Mouse (Mus musculus) embryonic facial prominence, embryonic 15.5 days (tissue): ENCODE results near the gene Phldb2. TPM values are rescaled to one million over a fixed set of nuclear protein-coding genes. Genes with fewer than 3 reads are reported as not detected.

Experiments used
- ATAC-seq: fragments of 200-750 bp; cut with Nextera tagmentation; 2 replicates; pipeline ENCODE4 v1.8.0; 2017; ENCODE audit warnings: low read depth, moderate TSS enrichment; ENCODE audit not compliant: insufficient number of reproducible peaks, low FRiP score, low TSS enrichment
- H3K27ac ChIP-seq: fragments of 300-500 bp; sonication (generic); replicated peaks from 2 replicates; pipeline ENCODE4 v1.5.1; 2015; ENCODE audit warnings: mild to moderate bottlenecking, inconsistent platforms
- H3K27me3 ChIP-seq: fragments of 300-500 bp; sonication (generic); 2 replicates; pipeline ENCODE4 v1.6.1; 2015; ENCODE audit warnings: inconsistent platforms
- H3K36me3 ChIP-seq: fragments of 300-500 bp; sonication (generic); 2 replicates; pipeline ENCODE4 v1.6.1; 2015; ENCODE audit warnings: mild to moderate bottlenecking, inconsistent platforms
- H3K4me1 ChIP-seq: fragments of 300-500 bp; sonication (generic); 2 replicates; pipeline ENCODE4 v1.6.1; 2015; ENCODE audit warnings: inconsistent platforms
- H3K4me2 ChIP-seq: fragments of 300-500 bp; sonication (generic); replicated peaks from 2 replicates; pipeline ENCODE4 v1.6.1; 2015; ENCODE audit warnings: mild to moderate bottlenecking, inconsistent platforms
- H3K4me3 ChIP-seq: fragments of 300-500 bp; sonication (generic); replicated peaks from 2 replicates; pipeline ENCODE4 v1.5.1; 2015; ENCODE audit warnings: mild to moderate bottlenecking, inconsistent platforms
- H3K9ac ChIP-seq: fragments of 300-500 bp; sonication (generic); 2 replicates; pipeline ENCODE4 v1.6.1; 2015; ENCODE audit warnings: inconsistent platforms
- H3K9me3 ChIP-seq: fragments of 300-500 bp; sonication (generic); replicated peaks from 2 replicates; pipeline ENCODE4 v1.6.1; 2016; ENCODE audit warnings: inconsistent platforms
- WGBS: fragments of 180-500 bp; shearing (Covaris S2); methylation state at CpG from one replicate; pipeline ENCODE4 v1.1.7; 2015; 5-methylcytosine and 5-hydroxymethylcytosine counted together
- polyA plus RNA-seq: library from polyadenylated mRNA; unstranded; fragments of >200 nt; fragmentation: Nextera tagmentation; extraction: Ambion mirVana; gene quantifications from 2 replicates; pipeline ENCODE4 v1.2.1, GENCODE M21; 2015

Phldb2 gene
- polyA plus RNA-seq, 1 experiment from 2014 or later = 42.1 TPM

GRCm38 (mm10) chr16:45945649-45946048, 7.7 kb downstream of the Phldb2 start:
- Histone ChIP-seq H3K36me3 (no peaks in the 10 kb centered on the region), H3K4me1 (no peaks in the 10 kb centered on the region), H3K4me2 (no peak overlapping the region), H3K4me3 (no peak overlapping the region), H3K27ac (no peak overlapping the region), H3K27me3 (no peaks in the 10 kb centered on the region), H3K9me3 (no peaks in the 10 kb centered on the region), H3K9ac (no peak overlapping the region)
- ATAC-seq = no peak
- 80% methylated on average over 5 of the region's 5 CpGs for WGBS

DNA sequence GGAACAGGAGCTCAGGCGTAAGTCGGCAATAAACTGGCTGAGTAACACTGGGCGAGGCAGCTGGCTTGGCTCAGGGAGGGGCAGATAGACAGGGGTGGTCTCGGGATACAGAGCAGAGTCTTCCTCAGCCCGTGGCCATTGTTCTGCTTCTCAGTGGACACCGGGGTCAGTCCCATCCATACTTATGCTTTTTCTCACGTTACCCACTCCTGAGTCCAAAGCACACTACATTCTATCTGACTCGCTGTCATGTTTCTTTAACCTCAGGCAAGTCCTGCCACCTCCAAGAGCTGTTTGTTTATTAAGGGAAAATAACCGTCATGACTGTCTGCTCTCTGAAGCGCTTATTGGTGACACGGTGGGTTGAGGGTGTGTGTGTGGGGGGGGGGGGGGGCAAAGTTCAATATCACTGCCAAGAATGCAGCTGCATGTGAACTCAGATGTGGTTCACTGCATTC, 8.2 kb downstream of the Phldb2 start:
- no peak for ATAC-seq
- 62% methylated on average over 11 of the region's 11 CpGs for WGBS
- H3K4me1 ChIP-seq = no peaks in the 10 kb centered on the region

DNA sequence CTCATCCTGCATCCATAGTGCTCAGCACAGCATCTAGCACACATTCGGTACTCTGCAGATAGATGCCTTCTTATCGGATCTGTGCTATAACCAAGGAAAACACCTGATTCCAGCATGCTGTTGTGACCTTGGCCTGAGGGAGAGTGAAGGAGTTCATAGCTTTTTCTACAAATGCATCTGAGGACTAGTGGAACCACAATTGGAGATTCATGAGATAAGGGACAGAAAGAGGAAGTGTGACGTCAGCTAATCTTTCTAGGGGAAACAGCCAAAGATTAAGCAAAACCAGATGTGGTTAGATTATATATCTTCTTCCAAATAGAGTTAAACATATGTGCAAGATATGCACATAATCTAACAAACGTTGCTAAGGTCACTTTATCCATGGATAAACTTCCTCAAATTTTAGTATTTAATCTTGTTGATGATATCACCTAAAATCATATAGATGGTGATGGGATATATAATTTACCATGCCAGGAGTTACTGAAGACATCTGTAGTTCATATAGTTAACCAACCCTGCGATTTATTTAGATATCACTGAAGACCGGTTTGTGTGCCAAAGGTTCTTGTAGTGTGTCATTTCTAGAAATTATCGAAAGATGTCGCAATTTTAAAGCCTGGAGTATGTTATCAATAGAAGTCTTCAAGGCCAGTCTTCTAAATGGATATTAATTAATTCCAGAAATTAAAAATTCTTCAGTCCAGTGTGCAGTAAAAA, 11.1 kb downstream of the Phldb2 start:
- H3K4me2 ChIP-seq = no peak overlapping the region
- H3K27me3 ChIP-seq = no peaks in the 10 kb centered on the region
- no peak overlapping the region for H3K27ac ChIP-seq
- H3K36me3 ChIP-seq = no peaks in the 10 kb centered on the region
- no peak overlapping the region for H3K9ac ChIP-seq
- no peak for ATAC-seq
- H3K4me3 ChIP-seq = no peak overlapping the region
- H3K4me1 ChIP-seq = no peaks in the 10 kb centered on the region
- no peaks in the 10 kb centered on the region for H3K9me3 ChIP-seq
- 56% methylated on average over 8 of the region's 8 CpGs for WGBS

More for the DNA sequence above, 8.2 kb downstream of the Phldb2 start:
- Histone ChIP-seq H3K4me3 (no peak overlapping the region), H3K4me2 (no peak overlapping the region), H3K9ac (no peak overlapping the region), H3K27me3 (no peaks in the 10 kb centered on the region), H3K9me3 (no peaks in the 10 kb centered on the region), H3K27ac (no peak overlapping the region), H3K36me3 (no peaks in the 10 kb centered on the region)

- no peaks in the 10 kb centered on the region for H3K9me3 ChIP-seq
- H3K27ac ChIP-seq = no peak overlapping the region
- no peaks in the 10 kb centered on the region for H3K27me3 ChIP-seq
- no peak for ATAC-seq
- H3K9ac ChIP-seq = no peak overlapping the region
- WGBS = 72% methylated on average over 2 of the region's 2 CpGs
- no peak overlapping the region for H3K4me3 ChIP-seq
- no peaks in the 10 kb centered on the region for H3K36me3 ChIP-seq
- no peak overlapping the region for H3K4me2 ChIP-seq
- H3K4me1 ChIP-seq = peaks cover 8% of the 10 kb centered on the region
These were observed 12.7 kb downstream of the Phldb2 start for GRCm38 (mm10) chr16:45940701-45941100.

- H3K4me2 ChIP-seq = no peak overlapping the region
- no peaks in the 10 kb centered on the region for H3K27me3 ChIP-seq
- no peak overlapping the region for H3K4me3 ChIP-seq
- no peak for ATAC-seq
- WGBS = 95% methylated on average over 3 of the region's 3 CpGs
- H3K9me3 ChIP-seq = no peaks in the 10 kb centered on the region
- no peak overlapping the region for H3K27ac ChIP-seq
- H3K9ac ChIP-seq = no peak overlapping the region
- no peaks in the 10 kb centered on the region for H3K36me3 ChIP-seq
- H3K4me1 ChIP-seq = peaks cover 12% of the 10 kb centered on the region
These were observed 14.0 kb downstream of the Phldb2 start for GRCm38 (mm10) chr16:45939436-45939835.

- H3K4me1 ChIP-seq = peaks cover 16% of the 10 kb centered on the region
- H3K27me3 ChIP-seq = no peaks in the 10 kb centered on the region
- H3K36me3 ChIP-seq = no peaks in the 10 kb centered on the region
- H3K4me2 ChIP-seq = no peak overlapping the region
- ATAC-seq = no peak
- H3K9ac ChIP-seq = no peak overlapping the region
- H3K4me3 ChIP-seq = no peak overlapping the region
- WGBS = 27% methylated on average over 2 of the region's 2 CpGs
- no peak overlapping the region for H3K27ac ChIP-seq
- H3K9me3 ChIP-seq = no peaks in the 10 kb centered on the region
These were observed 16.0 kb downstream of the Phldb2 start for GRCm38 (mm10) chr16:45937381-45937780.

- 57% methylated on average over 2 of the region's 2 CpGs for WGBS
- H3K27me3 ChIP-seq = no peaks in the 10 kb centered on the region
- no peaks in the 10 kb centered on the region for H3K9me3 ChIP-seq
- H3K27ac ChIP-seq = no peak overlapping the region; the same call in 1 of the 2 replicates
- no peak overlapping the region for H3K9ac ChIP-seq
- H3K4me2 ChIP-seq = no peak overlapping the region
- ATAC-seq = peak; percentile 60; the same call in 1 of the 2 replicates
- no peak overlapping the region for H3K4me3 ChIP-seq
- no peaks in the 10 kb centered on the region for H3K36me3 ChIP-seq
- peaks cover 16% of the 10 kb centered on the region for H3K4me1 ChIP-seq
These were observed 16.9 kb downstream of the Phldb2 start for GRCm38 (mm10) chr16:45936521-45936920.

- WGBS = 67% methylated on average over 3 of the region's 3 CpGs
- ATAC-seq = 0 out of 2 replicates have a peak, but pooled peaks have one; percentile 34
- Histone ChIP-seq H3K4me3 (no peak overlapping the region), H3K4me1 (peaks cover 16% of the 10 kb centered on the region), H3K9me3 (no peaks in the 10 kb centered on the region), H3K4me2 (no peak overlapping the region), H3K27ac (peak overlapping the region; percentile 34; the same call in 1 of the 2 replicates), H3K27me3 (no peaks in the 10 kb centered on the region), H3K9ac (no peak overlapping the region), H3K36me3 (no peaks in the 10 kb centered on the region)
These were observed 17.4 kb downstream of the Phldb2 start for GRCm38 (mm10) chr16:45935956-45936483.

DNA sequence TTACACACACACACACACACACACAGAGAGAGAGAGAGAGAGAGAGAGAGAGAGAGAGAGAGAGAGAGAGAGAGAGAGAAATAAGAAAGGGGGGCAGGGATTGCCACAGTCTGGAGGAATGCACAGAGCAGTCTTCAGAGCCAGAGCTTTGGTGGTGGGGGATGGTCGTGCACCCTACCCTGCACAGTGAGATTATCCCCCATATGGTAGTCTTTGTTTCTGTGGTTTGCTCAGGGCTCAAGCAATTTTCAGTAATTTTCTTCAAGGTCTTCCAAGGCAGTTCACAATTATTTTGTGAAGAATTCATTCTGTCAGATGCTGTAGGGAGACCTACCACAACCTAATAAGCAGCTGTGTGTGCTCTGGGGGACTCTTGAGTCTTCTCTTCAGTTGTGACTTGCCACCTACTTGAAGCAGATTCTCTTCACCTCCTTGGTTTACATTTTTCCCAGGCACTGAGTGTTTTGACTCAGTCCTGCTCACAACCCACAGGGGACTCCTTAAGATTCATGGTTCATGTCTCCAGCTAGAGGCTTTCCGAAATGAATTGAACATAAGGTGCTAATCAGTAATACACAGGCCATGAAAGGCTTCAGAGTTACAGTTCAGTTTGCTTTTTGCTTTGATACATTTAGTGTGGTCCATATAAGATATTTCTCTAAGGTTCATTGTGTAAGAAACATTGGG, 18.5 kb downstream of the Phldb2 start:
- no peak overlapping the region for H3K9ac ChIP-seq
- no peak overlapping the region for H3K4me2 ChIP-seq
- no peaks in the 10 kb centered on the region for H3K27me3 ChIP-seq
- no peak overlapping the region for H3K4me3 ChIP-seq
- ATAC-seq = peak; percentile 75; the same call in 1 of the 2 replicates
- peaks cover 20% of the 10 kb centered on the region for H3K4me1 ChIP-seq
- 9% methylated on average over 2 of the region's 2 CpGs for WGBS
- H3K27ac ChIP-seq = peak overlapping the region; percentile 34; the same call in 1 of the 2 replicates
- H3K36me3 ChIP-seq = no peaks in the 10 kb centered on the region
- H3K9me3 ChIP-seq = no peaks in the 10 kb centered on the region

DNA sequence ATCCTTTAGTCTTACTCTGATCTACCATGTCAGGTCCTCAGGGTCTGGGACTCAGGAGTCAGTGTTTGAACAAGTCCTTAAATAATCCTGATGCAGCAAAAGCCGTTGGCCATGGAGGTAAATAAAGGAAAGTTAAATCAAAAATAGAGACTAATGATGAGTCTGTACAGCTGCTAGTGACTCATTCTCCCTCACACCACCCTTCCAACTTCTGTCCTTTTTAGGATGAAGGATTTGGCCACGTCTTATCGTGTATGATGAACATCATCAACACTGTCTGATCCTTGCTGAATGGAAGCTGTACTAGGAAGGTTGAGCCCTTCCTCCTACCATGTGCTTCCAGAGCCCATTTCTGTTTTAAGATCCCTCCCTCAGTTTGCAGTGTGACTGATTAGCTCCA, 23.1 kb downstream of the Phldb2 start:
- Histone ChIP-seq H3K27me3 (no peaks in the 10 kb centered on the region), H3K9me3 (no peaks in the 10 kb centered on the region), H3K36me3 (no peaks in the 10 kb centered on the region), H3K4me2 (no peak overlapping the region), H3K4me1 (0 out of 2 replicates have a peak, but pooled peaks cover 15% of the 10 kb centered on the region), H3K27ac (0 out of 2 replicates have a peak overlapping the region, but pooled peaks have one; percentile 1), H3K9ac (no peak overlapping the region), H3K4me3 (no peak overlapping the region)
- WGBS = 70% methylated on average over 3 of the region's 3 CpGs
- no peak for ATAC-seq

DNA sequence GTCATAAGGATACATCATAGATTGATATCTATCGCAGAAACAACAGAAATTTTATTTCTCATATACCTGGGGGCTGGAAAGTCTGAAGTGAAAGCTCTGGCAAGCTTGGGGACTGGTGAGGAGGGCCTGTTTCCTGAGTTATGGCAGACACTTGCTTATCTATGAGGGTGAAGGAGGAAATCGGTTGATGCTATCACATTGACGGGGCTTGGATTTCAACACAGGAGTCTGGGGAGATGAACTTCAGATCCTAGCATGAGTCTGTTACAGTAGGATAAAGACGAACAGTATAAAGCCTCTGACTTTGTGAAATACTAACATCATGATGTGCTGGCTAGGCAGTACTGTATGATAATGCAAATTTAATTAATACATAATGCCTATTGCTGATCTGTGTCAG, 25.3 kb downstream of the Phldb2 start:
- H3K27ac ChIP-seq = no peak overlapping the region
- WGBS = 71% methylated on average over 4 of the region's 4 CpGs
- no peak overlapping the region for H3K9ac ChIP-seq
- ATAC-seq = no peak
- H3K4me3 ChIP-seq = no peak overlapping the region
- no peaks in the 10 kb centered on the region for H3K9me3 ChIP-seq
- 0 out of 2 replicates have a peak, but pooled peaks cover 21% of the 10 kb centered on the region for H3K4me1 ChIP-seq
- no peaks in the 10 kb centered on the region for H3K36me3 ChIP-seq
- H3K4me2 ChIP-seq = no peak overlapping the region
- H3K27me3 ChIP-seq = no peaks in the 10 kb centered on the region
